Mouse (Mus musculus): ENCODE data around the gene Tbx2.

The Tbx2 gene

GRCm38 (mm10) chr11:85832231-85832924, at the start of gene Tbx2:
TSS of gene Tbx2 (plus strand) at chr11:85832551.
- peak; percentile 97 for DNase-seq

- peak; percentile 76 for DNase-seq
These were observed 46.1 kb upstream of the Tbx2 start for GRCm38 (mm10) chr11:85786113-85786718.

- no peak for DNase-seq
These were observed 42.6 kb upstream of the Tbx2 start for GRCm38 (mm10) chr11:85789750-85790149.

GRCm38 (mm10) chr11:85790267-85790666, 42.1 kb upstream of the Tbx2 start:
- no peak for DNase-seq

GRCm38 (mm10) chr11:85791212-85791611, 41.1 kb upstream of the Tbx2 start:
- DNase-seq = no peak

- peak; percentile 37 for DNase-seq
These were observed 39.7 kb upstream of the Tbx2 start for GRCm38 (mm10) chr11:85792534-85793215.

GRCm38 (mm10) chr11:85799456-85799855, 32.9 kb upstream of the Tbx2 start:
- DNase-seq = no peak

GRCm38 (mm10) chr11:85799856-85800255, 32.5 kb upstream of the Tbx2 start:
- DNase-seq = no peak

GRCm38 (mm10) chr11:85800380-85800779, 32.0 kb upstream of the Tbx2 start:
- DNase-seq = no peak

GRCm38 (mm10) chr11:85804048-85804447, 28.3 kb upstream of the Tbx2 start:
- no peak for DNase-seq

- peak; percentile 59 for DNase-seq
These were observed 26.6 kb upstream of the Tbx2 start for GRCm38 (mm10) chr11:85805779-85806178.

GRCm38 (mm10) chr11:85807353-85807752, 25.0 kb upstream of the Tbx2 start:
- peak; percentile 58 for DNase-seq

- no peak for DNase-seq
These were observed 21.1 kb upstream of the Tbx2 start for GRCm38 (mm10) chr11:85811229-85811628.

GRCm38 (mm10) chr11:85811676-85812075, 20.7 kb upstream of the Tbx2 start:
- DNase-seq = no peak

- no peak for DNase-seq
These were observed 20.0 kb upstream of the Tbx2 start for GRCm38 (mm10) chr11:85812201-85812966.

GRCm38 (mm10) chr11:85814678-85815077, 17.7 kb upstream of the Tbx2 start:
- DNase-seq = no peak

- DNase-seq = no peak
These were observed 15.9 kb upstream of the Tbx2 start for GRCm38 (mm10) chr11:85816471-85816870.

GRCm38 (mm10) chr11:85818401-85818800, 13.9 kb upstream of the Tbx2 start:
- no peak for DNase-seq

GRCm38 (mm10) chr11:85820959-85821358, 11.4 kb upstream of the Tbx2 start:
- DNase-seq = no peak

GRCm38 (mm10) chr11:85821659-85822058, 10.7 kb upstream of the Tbx2 start:
- DNase-seq = no peak

- DNase-seq = peak; percentile 96
These were observed 9.2 kb upstream of the Tbx2 start for GRCm38 (mm10) chr11:85823181-85823580.

GRCm38 (mm10) chr11:85823794-85824193, 8.6 kb upstream of the Tbx2 start:
- no peak for DNase-seq

GRCm38 (mm10) chr11:85825031-85825430, 7.3 kb upstream of the Tbx2 start:
- no peak for DNase-seq

Measured in lung, postnatal 10 days (tissue).